Mouse (Mus musculus): ENCODE results near the gene Cplx3.

- TF ChIP-seq POLR2A (IDR thresholded peaks at IDR 0.05; ENCODE audit: low read depth, low read length) (peak; percentile 31; the same call in 1 of the 2 replicates), EP300 (IDR thresholded peaks at IDR 0.05; ENCODE audit: low read length) (0 out of 2 replicates have a peak, but pooled peaks have one; percentile 16), ZKSCAN1 (IDR thresholded peaks at IDR 0.05; ENCODE audit: borderline replicate concordance, low read depth, low read length) (no peak), JUND (conservative IDR thresholded peaks at IDR 0.05; ENCODE audit: low read depth, low read length) (no peak), CTCF (conservative IDR thresholded peaks at IDR 0.05 in 1 of 2, IDR thresholded peaks at IDR 0.05 in 1 of 2; ENCODE audit: low read depth in 2 of 2, low read length in 2 of 2) (no peak), CHD1 (IDR thresholded peaks at IDR 0.05; ENCODE audit: low read depth, low read length) (no peak), UBTF (IDR thresholded peaks at IDR 0.05; ENCODE audit: low read depth, low read length) (no peak), POLR2AphosphoS2 (IDR thresholded peaks at IDR 0.05; ENCODE audit: low read depth, low read length) (no peak)
Observed at GRCm38 (mm10) chr9:57650786-57651311, 44.8 kb upstream of the Cplx3 start.
